Mouse (Mus musculus) liver, embryonic 15.5 days (tissue): ENCODE measurements around the gene Anxa9. TPM values are rescaled to one million over a fixed set of nuclear protein-coding genes. Genes with fewer than 3 reads are reported as not detected.

Source experiments
- ATAC-seq: fragments of 200-750 bp; cut with Nextera tagmentation; 2 replicates; pipeline ENCODE4 v1.8.0; 2017; ENCODE audit warnings: moderate number of reproducible peaks, mild to moderate bottlenecking, moderate library complexity; ENCODE audit not compliant: insufficient read depth
- H3K27ac ChIP-seq: fragments of 300-500 bp; sonication (generic); replicated peaks from 2 replicates; pipeline ENCODE4 v1.5.1; 2015; ENCODE audit warnings: mild to moderate bottlenecking, inconsistent platforms
- H3K27me3 ChIP-seq: fragments of 300-500 bp; sonication (generic); 2 replicates; pipeline ENCODE4 v1.6.1; 2015; ENCODE audit warnings: mild to moderate bottlenecking, inconsistent platforms
- H3K36me3 ChIP-seq: fragments of 300-500 bp; sonication (generic); replicated peaks from 2 replicates; pipeline ENCODE4 v1.6.1; 2015; ENCODE audit warnings: moderate library complexity, mild to moderate bottlenecking, inconsistent platforms
- H3K4me1 ChIP-seq: fragments of 300-500 bp; sonication (generic); replicated peaks from 2 replicates; pipeline ENCODE4 v1.6.1; 2015; ENCODE audit warnings: inconsistent platforms
- H3K4me2 ChIP-seq: fragments of 300-500 bp; sonication (generic); 2 replicates; pipeline ENCODE4 v1.6.1; 2015; ENCODE audit warnings: moderate library complexity, mild to moderate bottlenecking, inconsistent platforms
- H3K4me3 ChIP-seq: fragments of 300-500 bp; sonication (generic); replicated peaks from 2 replicates; pipeline ENCODE4 v1.5.1; 2015; ENCODE audit warnings: mild to moderate bottlenecking, inconsistent platforms
- H3K9ac ChIP-seq: fragments of 300-500 bp; sonication (generic); 2 replicates; pipeline ENCODE4 v1.6.1; 2015; ENCODE audit warnings: moderate library complexity, mild to moderate bottlenecking, inconsistent platforms
- H3K9me3 ChIP-seq: fragments of 300-500 bp; sonication (generic); replicated peaks from 2 replicates; pipeline ENCODE4 v1.6.1; 2016; ENCODE audit warnings: inconsistent platforms
- WGBS: fragments of 180-500 bp; shearing (Covaris S2); methylation state at CpG from one replicate; pipeline ENCODE4 v1.1.7; 2015; ENCODE audit warnings: mixed read lengths; ENCODE audit not compliant: insufficient replicate concordance; 5-methylcytosine and 5-hydroxymethylcytosine counted together
- polyA plus RNA-seq: library from polyadenylated mRNA; unstranded; fragments of >200 nt; fragmentation: Nextera tagmentation; extraction: Ambion mirVana; gene quantifications from 2 replicates; pipeline ENCODE4 v1.2.1, GENCODE M21; 2015

The Anxa9 gene
- polyA plus RNA-seq, 1 experiment from 2014 or later: 2.8 TPM

DNA sequence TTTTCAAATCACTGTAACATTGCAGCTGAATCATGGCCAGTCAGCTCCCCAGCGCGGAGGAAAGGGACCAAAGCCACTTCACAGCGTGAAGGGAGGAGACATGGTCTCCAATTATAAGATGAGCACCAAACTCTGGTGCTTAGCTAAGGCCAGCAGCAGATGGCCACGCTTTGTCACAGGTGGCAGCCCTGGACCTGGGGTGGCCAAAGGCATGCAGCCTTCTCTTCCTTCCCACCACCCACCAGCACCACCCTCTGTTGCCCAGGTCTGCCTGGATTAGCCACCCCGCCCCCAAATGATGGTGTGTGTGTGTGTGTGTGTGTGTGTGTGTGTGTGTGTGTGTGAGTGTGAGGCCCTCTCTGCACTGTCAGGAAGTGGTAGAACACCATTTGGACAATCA is 33.5 kb downstream of the Anxa9 start:
- Histone ChIP-seq H3K9ac (no peak overlapping the region), H3K4me2 (no peak overlapping the region), H3K4me1 (peaks cover 48% of the 10 kb centered on the region), H3K27me3 (no peaks in the 10 kb centered on the region), H3K4me3 (no peak overlapping the region), H3K9me3 (no peaks in the 10 kb centered on the region), H3K27ac (no peak overlapping the region), H3K36me3 (0 out of 2 replicates have a peak, but pooled peaks cover 3% of the 10 kb centered on the region)
- no peak for ATAC-seq
- 86% methylated on average over 5 of the region's 5 CpGs for WGBS

- Histone ChIP-seq H3K4me3 (no peak overlapping the region), H3K27ac (no peak overlapping the region), H3K27me3 (no peaks in the 10 kb centered on the region), H3K4me1 (peaks cover 26% of the 10 kb centered on the region), H3K36me3 (peaks cover 20% of the 10 kb centered on the region), H3K4me2 (no peak overlapping the region), H3K9me3 (no peaks in the 10 kb centered on the region), H3K9ac (no peak overlapping the region)
- 82% methylated on average over 12 of the region's 12 CpGs for WGBS
- ATAC-seq: no peak
These were observed 36.1 kb downstream of the Anxa9 start for GRCm38 (mm10) chr3:95270766-95271364.

DNA sequence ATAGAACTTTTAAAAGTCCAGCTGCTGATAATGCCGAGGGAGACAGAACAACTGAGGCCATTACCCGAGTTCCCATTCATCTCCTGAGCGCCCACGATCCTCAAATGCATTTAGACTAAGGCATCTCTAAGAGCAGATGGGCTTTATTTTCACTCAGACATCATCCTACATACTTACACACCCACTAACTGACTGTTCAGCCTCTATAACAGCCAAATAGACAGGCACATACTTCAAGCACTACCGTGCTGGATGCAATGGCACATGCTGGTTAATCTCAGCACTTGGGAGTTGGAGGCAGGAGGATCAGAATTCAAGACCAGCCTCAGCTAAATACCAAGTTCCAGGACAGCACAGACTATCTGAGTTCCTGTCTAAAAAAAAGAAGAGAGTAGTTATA is 37.2 kb downstream of the Anxa9 start:
- Histone ChIP-seq H3K9ac (no peak overlapping the region), H3K27me3 (no peaks in the 10 kb centered on the region), H3K4me3 (no peak overlapping the region), H3K36me3 (peaks cover 26% of the 10 kb centered on the region), H3K9me3 (no peaks in the 10 kb centered on the region), H3K4me2 (no peak overlapping the region), H3K27ac (no peak overlapping the region), H3K4me1 (peaks cover 15% of the 10 kb centered on the region)
- ATAC-seq: no peak
- 83% methylated on average over 5 of the region's 5 CpGs for WGBS

GRCm38 (mm10) chr3:95267855-95268254 is 39.1 kb downstream of the Anxa9 start:
- Histone ChIP-seq H3K9me3 (no peaks in the 10 kb centered on the region), H3K36me3 (peaks cover 29% of the 10 kb centered on the region), H3K4me3 (no peak overlapping the region), H3K4me1 (peaks cover 17% of the 10 kb centered on the region), H3K27ac (no peak overlapping the region), H3K4me2 (no peak overlapping the region), H3K27me3 (no peaks in the 10 kb centered on the region), H3K9ac (no peak overlapping the region)
- peak; percentile 20; the same call in 1 of the 2 replicates for ATAC-seq

DNA sequence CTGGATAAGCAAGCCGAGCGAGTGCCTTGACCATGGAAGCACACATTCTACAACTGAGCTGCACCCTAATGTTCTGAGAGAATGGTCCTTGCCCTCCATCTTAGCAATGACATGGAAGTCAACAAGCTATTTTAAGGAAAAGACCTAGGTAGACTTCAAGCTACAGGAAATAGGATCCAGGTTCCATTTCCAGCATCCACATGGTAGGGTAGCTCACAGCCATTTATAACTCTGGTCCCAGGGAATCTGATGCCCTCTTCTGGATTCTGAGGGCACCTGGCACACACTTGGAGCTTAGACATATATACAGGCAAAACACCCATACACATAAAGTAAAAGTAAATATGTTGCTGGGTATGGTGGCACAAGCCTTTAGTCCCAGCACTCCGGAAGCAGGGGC is 40.9 kb downstream of the Anxa9 start:
- Histone ChIP-seq H3K9me3 (no peaks in the 10 kb centered on the region), H3K27me3 (no peaks in the 10 kb centered on the region), H3K4me1 (peaks cover 18% of the 10 kb centered on the region), H3K36me3 (peaks cover 32% of the 10 kb centered on the region), H3K9ac (no peak overlapping the region), H3K4me3 (no peak overlapping the region), H3K27ac (no peak overlapping the region), H3K4me2 (no peak overlapping the region)
- 83% methylated on average over 3 of the region's 3 CpGs for WGBS
- ATAC-seq: no peak

DNA sequence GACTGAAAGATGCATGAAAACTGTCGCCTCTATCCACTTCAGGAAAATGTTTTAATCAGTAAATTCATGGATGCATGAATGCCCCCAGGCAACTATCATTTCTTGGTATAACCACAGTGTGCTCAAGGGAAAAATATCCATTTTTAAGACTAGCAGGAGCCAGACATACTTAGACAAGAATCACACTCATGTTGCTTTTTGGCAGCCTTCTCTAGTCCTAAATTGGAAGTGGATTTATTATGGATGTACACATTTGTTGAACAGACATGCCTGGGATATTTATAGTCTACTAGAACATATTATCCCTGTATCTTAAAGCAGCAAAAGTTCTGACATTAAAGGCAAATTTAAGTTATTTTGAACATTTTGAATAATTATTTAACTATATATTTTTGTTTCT is 42.3 kb downstream of the Anxa9 start:
- no peak overlapping the region for H3K27ac ChIP-seq
- 78% methylated on average over 1 of the region's 1 CpGs for WGBS
- no peak for ATAC-seq
- no peak overlapping the region for H3K9ac ChIP-seq
- no peak overlapping the region for H3K4me2 ChIP-seq
- H3K36me3 ChIP-seq: peaks cover 32% of the 10 kb centered on the region
- H3K9me3 ChIP-seq: no peaks in the 10 kb centered on the region
- peaks cover 18% of the 10 kb centered on the region for H3K4me1 ChIP-seq
- no peak overlapping the region for H3K4me3 ChIP-seq
- H3K27me3 ChIP-seq: no peaks in the 10 kb centered on the region

- peaks cover 42% of the 10 kb centered on the region for H3K36me3 ChIP-seq
- H3K9ac ChIP-seq: no peak overlapping the region
- WGBS: 31% methylated on average over 11 of the region's 11 CpGs
- H3K4me2 ChIP-seq: peak overlapping the region; percentile 19; the same call in 1 of the 2 replicates
- no peaks in the 10 kb centered on the region for H3K27me3 ChIP-seq
- H3K4me3 ChIP-seq: no peak overlapping the region
- H3K27ac ChIP-seq: peak overlapping the region; percentile 51
- ATAC-seq: peak; percentile 74
- peaks cover 14% of the 10 kb centered on the region for H3K4me1 ChIP-seq
- no peaks in the 10 kb centered on the region for H3K9me3 ChIP-seq
These were observed 43.8 kb downstream of the Anxa9 start for GRCm38 (mm10) chr3:95263089-95263739.

DNA sequence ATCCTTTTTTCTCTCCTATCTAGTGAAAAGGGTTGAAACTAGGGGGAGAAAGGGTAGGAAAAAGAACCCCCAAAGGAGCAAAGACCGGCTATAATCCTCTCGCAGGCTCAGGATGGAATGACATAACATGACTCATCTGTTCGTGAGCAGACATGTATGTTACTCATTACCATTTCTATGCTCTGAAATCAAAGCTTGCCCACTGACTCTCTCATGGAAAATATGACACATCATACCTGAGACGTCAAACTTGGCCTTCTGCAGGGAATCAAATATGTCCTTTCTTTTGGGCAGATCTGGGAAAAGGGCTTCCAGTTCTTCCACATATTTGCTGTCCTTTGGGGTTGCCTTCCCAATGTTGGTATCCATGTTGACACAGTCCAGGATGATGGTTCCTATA is 45.0 kb downstream of the Anxa9 start:
- ATAC-seq: no peak

DNA sequence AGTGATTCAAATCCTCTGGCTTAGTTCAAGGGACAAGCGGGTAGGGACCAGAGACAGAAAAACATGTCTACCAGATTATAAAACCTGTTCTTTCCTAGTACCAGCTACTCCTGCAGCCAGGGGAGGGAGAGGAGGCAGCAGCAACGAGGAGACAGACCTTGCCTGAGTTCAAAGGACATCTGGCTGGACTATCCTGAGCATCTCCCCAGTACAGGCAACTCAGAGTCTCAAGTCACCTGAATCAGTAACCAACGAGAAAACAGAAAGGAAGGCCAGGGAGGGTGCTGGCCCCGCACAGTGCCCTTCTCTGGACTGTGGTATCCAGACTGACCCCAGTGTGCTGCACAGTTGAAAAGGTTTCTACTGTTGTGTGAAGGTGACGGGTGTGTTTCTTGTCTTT is 50.0 kb downstream of the Anxa9 start:
- Histone ChIP-seq H3K4me3 (no peak overlapping the region), H3K9ac (no peak overlapping the region), H3K9me3 (no peaks in the 10 kb centered on the region), H3K36me3 (peaks cover 55% of the 10 kb centered on the region), H3K27me3 (no peaks in the 10 kb centered on the region), H3K27ac (no peak overlapping the region), H3K4me2 (no peak overlapping the region), H3K4me1 (no peaks in the 10 kb centered on the region)
- WGBS: 80% methylated on average over 5 of the region's 5 CpGs
- ATAC-seq: no peak

More for the DNA sequence above, 45.0 kb downstream of the Anxa9 start:
- Histone ChIP-seq H3K27me3 (no peaks in the 10 kb centered on the region), H3K4me3 (no peak overlapping the region), H3K4me2 (no peak overlapping the region), H3K4me1 (peaks cover 11% of the 10 kb centered on the region), H3K36me3 (peaks cover 38% of the 10 kb centered on the region), H3K9me3 (no peaks in the 10 kb centered on the region), H3K27ac (no peak overlapping the region), H3K9ac (no peak overlapping the region)
- 81% methylated on average over 4 of the region's 4 CpGs for WGBS

DNA sequence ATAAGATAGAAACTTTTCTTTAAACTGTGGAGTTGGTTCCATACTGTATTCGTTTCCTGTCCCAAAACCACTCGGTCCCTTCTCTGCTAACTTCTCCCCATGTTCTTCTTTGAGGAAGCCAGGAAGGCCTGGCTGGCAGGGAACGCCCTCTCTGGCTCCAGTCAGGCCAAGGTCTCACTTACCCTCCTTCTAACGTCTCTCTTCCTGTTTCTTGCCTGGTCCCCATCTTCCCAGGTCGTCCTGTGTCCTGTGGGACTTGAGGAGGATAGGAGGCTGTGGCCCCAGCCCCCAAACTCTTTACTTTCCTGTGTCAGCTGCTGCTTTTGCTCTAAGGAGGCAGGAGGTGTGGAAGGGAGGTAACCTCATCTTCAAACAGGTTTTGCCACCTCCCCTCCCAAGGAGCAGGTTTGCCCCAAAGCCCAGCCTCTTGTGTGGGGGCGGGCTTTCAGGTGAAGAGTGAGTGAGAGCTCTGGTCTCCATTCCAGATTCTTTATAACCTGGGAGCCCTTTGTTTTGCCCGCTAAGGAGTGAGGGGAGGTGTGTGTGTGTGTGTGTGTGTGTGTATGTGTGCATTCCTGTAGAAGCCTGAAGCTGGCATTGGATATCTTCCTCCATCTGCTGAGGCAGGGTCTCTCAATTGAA is 56.1 kb downstream of the Anxa9 start, which contains the start of gene Bnipl:
Gene Bnipl, minus strand, starts transcription at position 411 of the 642 bp plus-strand sequence.
- H3K4me2 ChIP-seq: no peak within 1 kb of the TSS
- no peak within 1 kb of the TSS for H3K4me3 ChIP-seq
- no peak within 1 kb of the TSS for H3K9ac ChIP-seq
- no peak for ATAC-seq
- peaks cover 7% of the 10 kb centered on the region for H3K4me1 ChIP-seq
- no peaks in the 10 kb centered on the region for H3K27me3 ChIP-seq
- 40% methylated on average over 7 of the region's 7 CpGs for WGBS
- peaks cover 21% of the 10 kb centered on the region; the same call in 1 of the 2 replicates for H3K36me3 ChIP-seq
- H3K27ac ChIP-seq: no peak within 1 kb of the TSS
- no peaks in the 10 kb centered on the region for H3K9me3 ChIP-seq

DNA sequence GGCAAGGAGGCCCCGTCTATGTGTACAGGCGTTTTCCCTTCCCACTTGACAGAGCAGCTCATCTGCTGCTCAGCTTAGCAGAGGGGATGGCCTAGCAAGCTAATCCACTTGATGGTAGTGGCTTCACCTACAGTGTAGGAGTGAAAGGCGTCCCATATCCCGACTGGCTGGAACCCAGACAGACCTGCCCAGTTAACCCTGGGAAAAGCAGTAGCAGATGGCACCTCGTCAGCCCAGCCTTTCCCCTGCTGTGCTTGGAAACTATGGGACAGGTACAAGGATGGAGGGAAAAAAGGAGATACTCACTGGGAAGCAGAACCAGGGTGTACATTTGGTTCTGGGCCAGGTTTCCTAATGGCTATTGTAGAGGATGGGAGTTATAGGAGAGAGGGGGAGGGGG is 56.6 kb downstream of the Anxa9 start:
- Histone ChIP-seq H3K4me3 (no peak overlapping the region), H3K27ac (no peak overlapping the region), H3K4me1 (peaks cover 7% of the 10 kb centered on the region), H3K9me3 (no peaks in the 10 kb centered on the region), H3K36me3 (peaks cover 16% of the 10 kb centered on the region; the same call in 1 of the 2 replicates), H3K4me2 (no peak overlapping the region), H3K9ac (no peak overlapping the region), H3K27me3 (no peaks in the 10 kb centered on the region)
- ATAC-seq: no peak
- WGBS: 77% methylated on average over 5 of the region's 5 CpGs
